Mouse (Mus musculus) G1E (cell line): ENCODE data around the gene Iqsec3. TPM values are rescaled to one million over a fixed set of nuclear protein-coding genes. Genes with fewer than 3 reads are reported as not detected.
A peak's percentile ranks its signal among the peaks of the same experiment; 100 is the strongest.
"Not testable (repeated sequence)": the region's sequence is repeated elsewhere in the genome, so short reads cannot be mapped to it uniquely, and the experiment has no call there.

Source experiments
- ATAC-seq: 2 replicates; pipeline ENCODE4 v1.8.0; 2016; ENCODE audit warnings: mild to moderate bottlenecking; ENCODE audit not compliant: insufficient number of reproducible peaks, poor library complexity, low FRiP score, severe bottlenecking; ENCODE audit errors: extremely low read depth
- DNase-seq: peaks from one replicate; pipeline ENCODE4 v3.0.0; 2012; ENCODE audit warnings: low spot score
- H3K27me3 ChIP-seq: 2 replicates; pipeline ENCODE4 v1.6.1; 2012; ENCODE audit warnings: mild to moderate bottlenecking, low read length, inconsistent platforms; ENCODE audit not compliant: insufficient read depth
- H3K36me3 ChIP-seq: replicated peaks from 2 replicates; pipeline ENCODE3; 2012; ENCODE audit warnings: mild to moderate bottlenecking, inconsistent platforms
- H3K4me1 ChIP-seq: 2 replicates; pipeline ENCODE4 v1.6.1; 2012; ENCODE audit warnings: low read depth, low read length, inconsistent platforms, mixed read lengths; ENCODE audit not compliant: insufficient read depth
- H3K4me3 ChIP-seq: 2 replicates; pipeline ENCODE4 v1.5.1; 2012; ENCODE audit warnings: low read depth, mild to moderate bottlenecking, inconsistent platforms, low read length, moderate library complexity, mixed read lengths
- H3K9me3 ChIP-seq: replicated peaks from 2 replicates; pipeline ENCODE4 v1.6.1; 2012; ENCODE audit warnings: inconsistent platforms
- CTCF ChIP-seq: IDR thresholded peaks from 2 replicates; pipeline ENCODE4 v1.5.1; 2012; ENCODE audit warnings: low read depth, low read length, inconsistent platforms, mixed read lengths
- GATA1 ChIP-seq: IDR thresholded peaks from 2 replicates; pipeline ENCODE4 v1.6.1; 2012; ENCODE audit warnings: borderline replicate concordance, low read length, inconsistent platforms, mixed read lengths
- GATA2 ChIP-seq: IDR thresholded peaks from 2 replicates; pipeline ENCODE4 v1.6.1; 2012; ENCODE audit warnings: low read depth, low read length, inconsistent platforms, borderline replicate concordance
- POLR2AphosphoS5 ChIP-seq: IDR thresholded peaks from 2 replicates; pipeline ENCODE4 v1.6.1; 2012; ENCODE audit warnings: low read depth, low read length, inconsistent platforms; ENCODE audit not compliant: insufficient replicate concordance
- TAL1 ChIP-seq: conservative IDR thresholded peaks from 2 replicates; pipeline ENCODE4 v1.6.1; 2012; ENCODE audit warnings: low read depth, low read length, inconsistent platforms, mixed read lengths
- polyA plus RNA-seq: library from polyadenylated mRNA; stranded (reverse); fragments of >175 nt; gene quantifications from 2 replicates; pipeline ENCODE4 v1.2.3, GENCODE M21; 2012
- total RNA-seq, 2 experiments: library from RNA; stranded (forward) in 1 of 2; stranded (reverse) in 1 of 2; fragments of 200-1000 nt in 1 of 2; fragments of >200 nt in 1 of 2; fragmentation: Nextera tagmentation in 1 of 2; gene quantifications; 2 replicates each; pipeline ENCODE4 v1.2.3; 2014 to 2017

The Iqsec3 gene
- total and polyA plus RNA-seq, 3 experiments, result 0.11 TPM; not detected in 2

DNA sequence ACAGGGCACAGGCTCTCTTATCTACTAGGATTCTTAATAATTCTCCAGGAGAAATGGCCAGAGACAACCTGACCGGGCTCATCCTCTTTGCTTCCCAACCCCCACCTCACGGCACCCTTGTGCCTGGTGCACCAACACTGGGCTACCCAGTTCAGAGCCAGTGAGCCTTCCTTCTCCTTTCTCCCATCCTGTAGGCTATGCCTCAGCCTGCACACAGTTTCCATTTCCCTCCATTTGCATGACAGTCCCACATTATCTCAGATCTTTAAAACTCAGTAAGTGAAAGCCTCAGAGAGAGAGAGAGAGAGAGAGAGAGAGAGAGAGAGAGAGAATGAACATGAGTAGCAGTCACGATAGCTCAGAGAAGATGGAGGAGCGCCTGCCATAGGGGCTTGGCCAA, 95.2 kb downstream of the Iqsec3 start:
- Histone ChIP-seq H3K36me3 (no peaks in the 10 kb centered on the region), H3K27me3 (no peaks in the 10 kb centered on the region), H3K4me1 (no peaks in the 10 kb centered on the region), H3K9me3 (0 out of 2 replicates have a peak, but pooled peaks cover 5% of the 10 kb centered on the region), H3K4me3 (no peak overlapping the region)
- no peak for TF ChIP-seq GATA2
- TF ChIP-seq POLR2AphosphoS5, result no peak
- TF ChIP-seq CTCF, result no peak
- no peak for TF ChIP-seq TAL1
- TF ChIP-seq GATA1, result no peak
- DNase-seq, result no peak
- no peak for ATAC-seq

DNA sequence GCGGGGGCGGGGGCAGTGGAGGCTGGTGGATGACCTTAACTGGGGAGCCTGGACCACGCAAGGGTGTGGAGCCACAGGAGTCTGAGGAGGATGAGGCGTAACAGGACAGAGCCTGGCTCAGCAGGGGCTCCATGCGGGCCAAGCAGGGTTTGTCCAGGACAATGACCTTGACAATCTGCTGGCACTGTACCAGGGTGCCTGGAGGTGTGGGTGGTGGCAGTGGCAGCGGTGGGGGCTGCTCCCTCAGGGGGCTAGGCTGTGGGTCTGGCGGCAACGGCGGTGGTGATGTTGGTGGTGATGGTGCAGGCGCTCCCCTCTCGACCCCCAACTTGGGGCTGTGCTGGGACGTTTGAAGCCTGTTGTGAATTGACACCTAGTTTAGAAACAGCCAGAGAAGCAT, 97.3 kb downstream of the Iqsec3 start:
- no peaks in the 10 kb centered on the region for H3K36me3 ChIP-seq
- H3K4me3 ChIP-seq, result no peak overlapping the region
- no peaks in the 10 kb centered on the region for H3K4me1 ChIP-seq
- H3K9me3 ChIP-seq, result 0 out of 2 replicates have a peak, but pooled peaks cover 5% of the 10 kb centered on the region
- no peak for ATAC-seq
- H3K27me3 ChIP-seq, result no peaks in the 10 kb centered on the region
- no peak for DNase-seq
- TF ChIP-seq CTCF (no peak), GATA2 (no peak), GATA1 (no peak), POLR2AphosphoS5 (no peak), TAL1 (no peak)

- TF ChIP-seq GATA1 (no peak), POLR2AphosphoS5 (no peak)
- Histone ChIP-seq H3K4me3 (no peak overlapping the region), H3K36me3 (no peaks in the 10 kb centered on the region), H3K9me3 (0 out of 2 replicates have a peak, but pooled peaks cover 2% of the 10 kb centered on the region), H3K4me1 (no peaks in the 10 kb centered on the region), H3K27me3 (no peaks in the 10 kb centered on the region; the same call in 1 of the 2 replicates)
- ATAC-seq, result no peak
- DNase-seq, result no peak
Measured at GRCm38 (mm10) chr6:121371197-121371980, 102.1 kb downstream of the Iqsec3 start.

DNA sequence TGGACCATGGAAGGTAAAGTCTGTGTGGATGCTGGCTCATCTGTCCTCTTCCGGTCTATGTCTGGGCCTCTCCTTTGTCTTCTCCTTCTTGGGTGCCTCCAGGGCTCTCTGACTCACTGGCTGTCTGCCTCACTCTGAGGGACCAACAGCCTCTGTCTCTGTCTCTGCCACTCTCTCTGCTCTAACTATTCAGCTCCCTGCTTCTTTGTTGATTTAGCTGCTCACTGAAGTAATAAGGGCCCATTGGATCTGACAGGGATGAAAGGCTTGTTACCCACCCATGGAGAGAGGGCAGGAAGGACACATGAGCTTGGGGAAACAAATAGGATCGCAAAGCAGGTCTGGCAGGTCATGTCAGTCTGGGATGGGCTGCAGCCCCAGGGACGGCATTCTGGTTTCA, 106.4 kb downstream of the Iqsec3 start:
- no peaks in the 10 kb centered on the region for H3K36me3 ChIP-seq
- ATAC-seq (no peak), DNase-seq (no peak)
- H3K4me1 ChIP-seq, result no peaks in the 10 kb centered on the region; the same call in 1 of the 2 replicates
- TF ChIP-seq TAL1 (no peak), POLR2AphosphoS5 (no peak), CTCF (no peak), GATA2 (no peak), GATA1 (no peak)
- H3K27me3 ChIP-seq, result no peaks in the 10 kb centered on the region; the same call in 1 of the 2 replicates
- no peak overlapping the region for H3K4me3 ChIP-seq
- no peaks in the 10 kb centered on the region for H3K9me3 ChIP-seq

DNA sequence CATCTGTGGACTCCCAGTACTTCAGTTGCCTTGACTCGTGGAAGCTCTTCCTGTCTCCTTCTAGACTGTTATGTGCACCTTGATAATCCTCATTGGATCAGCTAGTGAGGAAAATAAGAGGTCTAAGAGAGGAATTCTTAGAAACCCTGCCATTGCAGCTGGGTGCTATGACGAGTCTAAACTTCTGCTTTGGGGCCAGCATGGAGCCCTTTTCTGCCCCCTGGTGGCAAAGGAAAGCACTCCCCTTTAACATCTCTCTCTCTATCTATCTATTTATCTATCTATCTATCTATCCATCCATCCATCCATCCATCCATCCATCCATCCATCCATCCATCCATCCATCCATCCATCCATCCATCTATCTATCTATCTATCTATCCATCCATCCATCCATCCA, 106.9 kb downstream of the Iqsec3 start:
- not testable (repeated sequence) for ATAC-seq, H3K4me1 ChIP-seq

GRCm38 (mm10) chr6:121363956-121364355, 109.5 kb downstream of the Iqsec3 start:
- H3K4me3 ChIP-seq, result no peak overlapping the region
- no peak for ATAC-seq
- H3K9me3 ChIP-seq, result no peaks in the 10 kb centered on the region
- DNase-seq, result no peak
- no peaks in the 10 kb centered on the region for H3K36me3 ChIP-seq
- no peaks in the 10 kb centered on the region; the same call in 1 of the 2 replicates for H3K4me1 ChIP-seq
- TF ChIP-seq GATA2 (no peak), TAL1 (no peak), GATA1 (no peak), CTCF (no peak), POLR2AphosphoS5 (no peak)
- H3K27me3 ChIP-seq, result no peaks in the 10 kb centered on the region; the same call in 1 of the 2 replicates

More for the DNA sequence above, 106.9 kb downstream of the Iqsec3 start:
- not testable (repeated sequence) for H3K9me3 ChIP-seq, H3K4me3 ChIP-seq, H3K27me3 ChIP-seq, H3K36me3 ChIP-seq
- peak; percentile 22 for DNase-seq
